Comparison of ENCODE assay signal across 10 mouse cellular contexts in genomic region chr5:147085201-147085894, GRCm38 (mm10). TPM values are rescaled to one million over a fixed set of nuclear protein-coding genes. Genes with fewer than 3 reads are reported as not detected.
A peak's percentile ranks its signal among the peaks of the same experiment; 100 is the strongest.
DNase-seq lines count a peak whose midpoint lies in the region; ATAC-seq and TF ChIP-seq lines count a peak whose summit lies in the region.
"Had no signal": no experiment of that assay in that cellular context is flagged by ENCODE, and none has a peak within 500 bp of the region (broad histone marks: within the 10 kb centered on the region; RNA-seq: fewer than 3 reads in every experiment).

No protein-coding gene starts in this region.

- H3K9me3 ChIP-seq in lung, embryonic 14.5 days (ENCODE audit: low read depth, low read length), result no peaks in the 10 kb centered on the region
- no peaks in the 10 kb centered on the region for H3K9me3 ChIP-seq in kidney, embryonic 14.5 days (ENCODE audit: control insufficient read depth, low read length)
- H3K9me3 ChIP-seq in liver, postnatal 0 days (ENCODE audit: low read length), result no peaks in the 10 kb centered on the region
- H3K9me3 ChIP-seq: megakaryocyte, embryonic 14.5 days had no signal

- no peak for TF ChIP-seq CTCF in lung, embryonic 14.5 days (IDR thresholded peaks at IDR 0.05; ENCODE audit: low read depth)
- TF ChIP-seq CTCF in lung, adult 2 months (IDR thresholded peaks at IDR 0.05; ENCODE audit: insufficient read depth, low read length), result no peak
- no peak for TF ChIP-seq CTCF in liver, postnatal 0 days (IDR thresholded peaks at IDR 0.05; ENCODE audit: low read depth)

- DNase-seq in lung, embryonic 14.5 days, result peak; percentile 62
- DNase-seq in lung, adult 2 months, result no peak
- peak; percentile 91 to 94 for DNase-seq in cerebellum, postnatal 25 days
- peak; percentile 35 to 58 for DNase-seq in layer of hippocampus, adult 8-10 months (ENCODE audit: low spot score in 2 of 2)
- peak; percentile 72 to 79 for DNase-seq in right cerebral cortex, adult 2 months (ENCODE audit: low spot score in 2 of 2)
- no peak for DNase-seq in embryo, embryonic 9.5 days (ENCODE audit: extremely low spot score)
- DNase-seq in liver, postnatal 0 days, result no peak

- 78% methylated on average over 9 of the region's 9 CpGs for WGBS in lung, embryonic 14.5 days
- WGBS in lung, adult 2 months, result 80% methylated on average over 9 of the region's 9 CpGs
- 94% methylated on average over 9 of the region's 9 CpGs for WGBS in kidney, embryonic 14.5 days
- 84% methylated on average over 9 of the region's 9 CpGs for WGBS in liver, postnatal 0 days (ENCODE audit: insufficient replicate concordance)

- TF ChIP-seq EP300 in liver, postnatal 0 days (IDR thresholded peaks at IDR 0.05; ENCODE audit: low read depth), result no peak

- H3K4me2 ChIP-seq in lung, embryonic 14.5 days, result no peak overlapping the region
- H3K4me2 ChIP-seq in kidney, embryonic 14.5 days (replicated peaks; ENCODE audit: low read depth, low read length), result no peak overlapping the region
- no peak overlapping the region for H3K4me2 ChIP-seq in liver, postnatal 0 days (ENCODE audit: low read depth, low read length)

- TF ChIP-seq POLR2A in lung, adult 2 months (IDR thresholded peaks at IDR 0.05; ENCODE audit: borderline replicate concordance, extremely low read depth, low read depth, low read length), result no peak

- H3K4me1 ChIP-seq in lung, embryonic 14.5 days (ENCODE audit: insufficient read depth), result no peaks in the 10 kb centered on the region
- no peaks in the 10 kb centered on the region; the same call in 1 of the 2 replicates for H3K4me1 ChIP-seq in lung, adult 2 months (ENCODE audit: control insufficient read depth, insufficient read depth, low read length)
- peaks cover 4% of the 10 kb centered on the region; the same call in 1 of the 2 replicates for H3K4me1 ChIP-seq in kidney, embryonic 14.5 days (ENCODE audit: control insufficient read depth, insufficient read depth, low read length)
- H3K4me1 ChIP-seq in liver, postnatal 0 days (ENCODE audit: insufficient read depth), result no peaks in the 10 kb centered on the region

- H3K27ac ChIP-seq in lung, embryonic 14.5 days (ENCODE audit: low read depth), result no peak overlapping the region
- H3K27ac ChIP-seq in kidney, embryonic 14.5 days (ENCODE audit: low read depth, low read length), result no peak overlapping the region
- no peak overlapping the region for H3K27ac ChIP-seq in liver, postnatal 0 days (ENCODE audit: low read depth)

- H3K4me3 ChIP-seq in lung, embryonic 14.5 days (ENCODE audit: low read depth, low read length), result no peak overlapping the region
- no peak overlapping the region for H3K4me3 ChIP-seq in lung, adult 2 months (replicated peaks; ENCODE audit: extremely low read depth, low read depth, low read length)
- no peak overlapping the region for H3K4me3 ChIP-seq in kidney, embryonic 14.5 days (ENCODE audit: low read length)
- no peak overlapping the region for H3K4me3 ChIP-seq in liver, postnatal 0 days (ENCODE audit: low read depth, low read length)
- H3K4me3 ChIP-seq: megakaryocyte, embryonic 14.5 days had no signal

- no peaks in the 10 kb centered on the region for H3K27me3 ChIP-seq in lung, embryonic 14.5 days (ENCODE audit: insufficient read depth, low read length)
- H3K27me3 ChIP-seq in kidney, embryonic 14.5 days (ENCODE audit: control insufficient read depth, insufficient read depth, low read length), result no peaks in the 10 kb centered on the region
- no peaks in the 10 kb centered on the region for H3K27me3 ChIP-seq in liver, postnatal 0 days (ENCODE audit: insufficient read depth, low read length)
- H3K27me3 ChIP-seq: megakaryocyte, embryonic 14.5 days; Patski had no signal

- H3K9ac ChIP-seq in lung, embryonic 14.5 days, result no peak overlapping the region
- no peak overlapping the region for H3K9ac ChIP-seq in kidney, embryonic 14.5 days (ENCODE audit: low read depth, low read length)
- H3K9ac ChIP-seq in liver, postnatal 0 days (replicated peaks), result no peak overlapping the region

- ATAC-seq in lung, embryonic 14.5 days (ENCODE audit: insufficient read depth), result no peak
- ATAC-seq in kidney, embryonic 14.5 days (ENCODE audit: low FRiP score, low TSS enrichment), result no peak
- no peak for ATAC-seq in liver, postnatal 0 days
- ATAC-seq: Patski had no signal

- H3K36me3 ChIP-seq in lung, embryonic 14.5 days (ENCODE audit: insufficient read depth), result peaks cover 9% of the 10 kb centered on the region
- peaks cover 20% of the 10 kb centered on the region; the same call in 1 of the 2 replicates for H3K36me3 ChIP-seq in kidney, embryonic 14.5 days (ENCODE audit: control insufficient read depth, insufficient read depth, low read length)
- peaks cover 9% of the 10 kb centered on the region; the same call in 1 of the 2 replicates for H3K36me3 ChIP-seq in liver, postnatal 0 days (replicated peaks; ENCODE audit: insufficient read depth, low read length)

RNA-seq across cellular contexts. Expression of gene Polr1d, which starts 8.5 kb away (rescaled TPM):
- polyA plus RNA-seq in lung, embryonic 14.5 days (2014; fragmentation: Nextera tagmentation; extraction: Ambion mirVana), result 123 and 127 TPM in 2 replicates
- 31.6 and 36.8 TPM in 2 replicates for polyA plus RNA-seq in lung, adult 2 months (2012; rRNA removed)
- total RNA-seq in layer of hippocampus, adult 8-10 months (2022), result 10 to 100 TPM; 65.2 to 70.8 (median 66.7) TPM
- polyA plus RNA-seq in kidney, embryonic 14.5 days (2014; fragmentation: Nextera tagmentation; extraction: Ambion mirVana), result 146 and 173 TPM in 2 replicates
- 72.2 and 72.9 TPM in 2 replicates for polyA plus RNA-seq in liver, postnatal 0 days (2015; fragmentation: Nextera tagmentation; extraction: Ambion mirVana)

RNA-seq across cellular contexts. Expression of gene Lnx2, which starts 9.0 kb away (rescaled TPM):
- 19.3 and 19.9 TPM in 2 replicates for polyA plus RNA-seq in lung, embryonic 14.5 days (2014; fragmentation: Nextera tagmentation; extraction: Ambion mirVana)
- polyA plus RNA-seq in lung, adult 2 months (2012; rRNA removed), result 57.3 and 80.7 TPM in 2 replicates
- 1 to 10 TPM; 5.8 to 7.2 (median 6.5) TPM for total RNA-seq in layer of hippocampus, adult 8-10 months (2022)
- 10.8 and 14.4 TPM in 2 replicates for polyA plus RNA-seq in kidney, embryonic 14.5 days (2014; fragmentation: Nextera tagmentation; extraction: Ambion mirVana)
- polyA plus RNA-seq in liver, postnatal 0 days (2015; fragmentation: Nextera tagmentation; extraction: Ambion mirVana), result 5.4 and 6.9 TPM in 2 replicates

Comparison
In these comparisons a context has a peak if more than half of its experiments do, and no peak if none do; other contexts are left out.
1. DNase-seq: peak in lung, embryonic 14.5 days (single experiment), cerebellum, postnatal 25 days (2 of 2), layer of hippocampus, adult 8-10 months (2 of 2) and right cerebral cortex, adult 2 months (2 of 2); none in lung, adult 2 months (single experiment), embryo, embryonic 9.5 days (single experiment) and liver, postnatal 0 days (single experiment).